Mouse (Mus musculus) bone marrow, adult 2 months (tissue): ENCODE data around the gene Tardbp.

Experiments
- CTCF ChIP-seq: fragments of 200-500 bp; IDR thresholded peaks from 2 replicates; pipeline ENCODE4 v1.5.1; 2011; ENCODE audit warnings: low read length, control low read depth; ENCODE audit not compliant: control insufficient read depth, insufficient read depth
- POLR2A ChIP-seq: fragments of 200-500 bp; IDR thresholded peaks from 2 replicates; pipeline ENCODE4 v1.6.1; 2011; ENCODE audit warnings: low read depth, mild to moderate bottlenecking, control low read depth, low read length, borderline replicate concordance; ENCODE audit not compliant: control insufficient read depth

GRCm38 (mm10) chr4:148644926-148645325 lies 18.1 kb upstream of the Tardbp start:
- TF ChIP-seq POLR2A (no peak), CTCF (no peak)
